Mouse (Mus musculus) bone marrow, adult 2 months (tissue): Measurements from ENCODE around the gene Numbl. TPM values are rescaled to one million over a fixed set of nuclear protein-coding genes. Genes with fewer than 3 reads are reported as not detected.

Source experiments
- H3K27ac ChIP-seq: fragments of 200-500 bp; 2 replicates; pipeline ENCODE4 v1.5.1; 2012; ENCODE audit warnings: low read depth, mild to moderate bottlenecking, control low read depth, inconsistent platforms, low read length; ENCODE audit not compliant: control insufficient read depth, poor library complexity, insufficient read depth
- H3K4me1 ChIP-seq: fragments of 200-500 bp; 2 replicates; pipeline ENCODE4 v1.6.1; 2011; ENCODE audit warnings: low read length; ENCODE audit not compliant: control insufficient read depth, insufficient read depth
- H3K4me3 ChIP-seq: fragments of 200-500 bp; replicated peaks from 2 replicates; pipeline ENCODE3; 2011; ENCODE audit warnings: mild to moderate bottlenecking, low read depth, low read length, control low read depth; ENCODE audit not compliant: control insufficient read depth
- CTCF ChIP-seq: fragments of 200-500 bp; IDR thresholded peaks from 2 replicates; pipeline ENCODE4 v1.5.1; 2011; ENCODE audit warnings: low read length, control low read depth; ENCODE audit not compliant: control insufficient read depth, insufficient read depth
- POLR2A ChIP-seq: fragments of 200-500 bp; IDR thresholded peaks from 2 replicates; pipeline ENCODE4 v1.6.1; 2011; ENCODE audit warnings: low read depth, mild to moderate bottlenecking, control low read depth, low read length, borderline replicate concordance; ENCODE audit not compliant: control insufficient read depth
- WGBS: fragments of 180-500 bp; shearing (Covaris S2); methylation state at CpG from one replicate; pipeline ENCODE4 v1.1.7; 2018; 5-methylcytosine and 5-hydroxymethylcytosine counted together
- polyA plus RNA-seq: library from polyadenylated mRNA; stranded (reverse); fragments of >200 nt; gene quantifications from 2 replicates; pipeline ENCODE4 v1.2.4, GENCODE M21; 2011; ENCODE audit warnings: low replicate concordance; ENCODE audit not compliant: missing spikeins, insufficient read depth, insufficient read length

Gene Numbl
- 2.4 and 3.2 TPM in 2 replicates for polyA plus RNA-seq

DNA sequence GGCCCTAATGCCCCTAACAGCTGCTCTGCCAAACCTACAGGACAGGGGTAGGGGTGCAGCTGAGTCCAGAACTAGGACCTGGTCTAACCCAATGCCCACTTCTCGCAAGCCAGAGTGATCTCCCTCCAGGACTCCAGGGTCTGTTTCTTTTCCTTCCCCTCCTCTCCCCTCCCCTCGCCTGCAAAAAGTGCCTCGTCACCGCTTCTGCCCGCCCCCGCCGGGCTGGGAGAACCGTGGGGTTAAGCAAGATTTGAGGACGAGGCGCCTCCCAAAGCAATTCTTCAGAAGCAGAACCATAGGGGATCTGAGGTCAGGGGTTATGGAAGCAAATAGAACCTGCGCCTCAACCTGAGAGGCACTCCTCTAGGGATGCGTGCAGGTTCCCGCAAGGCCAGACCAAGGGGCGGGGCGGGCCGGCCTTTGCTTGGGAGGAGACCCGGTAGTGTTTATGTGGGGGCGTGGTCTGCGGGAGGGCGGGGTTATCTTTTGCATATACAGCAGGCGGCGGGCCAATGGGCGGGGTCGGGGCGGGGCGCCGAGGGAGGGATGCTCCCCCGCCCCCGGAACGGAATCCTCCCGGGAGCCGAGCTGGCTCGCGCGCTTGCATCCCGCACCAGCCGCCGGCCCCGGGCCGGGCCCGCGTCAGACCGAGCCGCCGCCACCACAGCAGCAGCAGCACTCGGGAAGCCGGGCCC is at the start of gene Numbl:
TSS of gene Numbl (plus strand) at position 229 of the 695 bp plus-strand sequence.
- Histone ChIP-seq H3K4me1 (peaks cover 2% of the 10 kb centered on the region; the same call in 1 of the 2 replicates), H3K4me3 (peak within 1 kb of the TSS; percentile 81), H3K27ac (peak within 1 kb of the TSS; percentile 81)
- TF ChIP-seq POLR2A, result 0 out of 2 replicates have a peak, but pooled peaks have one; percentile 9
- no peak for TF ChIP-seq CTCF
- under 1% methylated on average over 47 of the region's 47 CpGs for WGBS

DNA sequence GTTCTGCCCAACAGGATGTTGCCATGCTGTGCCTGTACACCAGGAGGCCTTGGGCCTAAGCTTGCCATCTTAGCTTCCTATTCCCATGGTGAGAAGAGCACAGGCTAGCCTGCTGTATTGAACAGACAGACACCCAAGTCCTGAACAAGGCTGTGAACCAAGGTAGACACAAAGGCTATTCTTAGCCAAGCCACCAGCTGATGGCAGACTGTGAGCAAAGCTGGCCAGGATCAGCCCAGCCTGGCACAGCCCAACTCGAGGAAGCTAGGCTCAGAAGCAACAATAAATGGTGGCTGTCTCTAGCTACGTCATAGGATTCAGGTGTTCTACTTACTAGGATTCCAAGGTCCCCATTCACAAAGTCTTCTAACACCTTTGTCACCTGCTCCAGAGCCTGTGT is 45.6 kb upstream of the Numbl start:
- no peak overlapping the region for H3K4me3 ChIP-seq
- H3K27ac ChIP-seq, result no peak overlapping the region
- 70% methylated on average over 2 of the region's 2 CpGs for WGBS
- H3K4me1 ChIP-seq, result no peaks in the 10 kb centered on the region
- TF ChIP-seq CTCF, result no peak
- TF ChIP-seq POLR2A, result no peak

DNA sequence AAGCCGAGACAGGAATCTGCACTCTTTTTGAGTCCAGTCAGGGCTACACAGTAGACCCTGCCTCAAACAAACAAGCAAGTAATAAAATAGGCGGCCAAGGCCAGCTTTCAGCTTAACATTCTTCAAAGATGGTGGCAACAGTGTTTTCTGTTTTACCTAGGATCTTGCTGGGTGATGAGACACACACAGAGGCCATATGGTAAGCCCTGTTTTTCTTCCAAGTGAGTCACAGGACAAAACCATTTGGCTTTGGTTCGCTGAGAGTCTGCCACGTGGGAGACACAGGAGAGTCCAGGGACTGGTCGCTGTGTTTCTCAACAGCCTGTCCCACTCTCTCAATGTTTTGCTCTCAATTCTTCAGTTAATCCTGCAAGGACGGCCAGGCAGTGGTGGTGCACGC is 39.6 kb upstream of the Numbl start:
- no peak overlapping the region for H3K27ac ChIP-seq
- no peaks in the 10 kb centered on the region for H3K4me1 ChIP-seq
- TF ChIP-seq POLR2A (no peak), CTCF (no peak)
- 78% methylated on average over 7 of the region's 7 CpGs for WGBS
- H3K4me3 ChIP-seq, result no peak overlapping the region

DNA sequence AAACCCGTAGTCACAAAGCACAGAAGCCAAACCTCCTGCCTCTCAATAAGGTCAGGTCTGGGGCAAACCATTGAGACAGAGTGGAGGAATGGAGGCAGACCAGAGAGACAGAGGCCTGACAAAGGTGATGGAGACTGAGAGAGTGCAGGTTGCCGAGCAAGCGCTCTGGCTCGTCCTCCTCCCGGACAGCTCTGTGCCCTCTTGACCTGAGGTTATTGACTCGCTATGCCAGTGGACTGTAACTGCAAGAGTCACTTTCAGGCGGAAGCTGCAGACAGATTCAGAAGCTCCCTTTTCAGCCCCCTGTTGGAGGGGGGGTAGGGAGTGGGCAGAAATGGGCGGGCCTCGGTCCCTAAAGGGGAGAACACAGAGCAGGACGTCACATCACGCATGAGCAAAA is 38.3 kb upstream of the Numbl start:
- WGBS, result 89% methylated on average over 11 of the region's 11 CpGs
- Histone ChIP-seq H3K4me1 (peaks cover 3% of the 10 kb centered on the region; the same call in 1 of the 2 replicates), H3K27ac (no peak overlapping the region), H3K4me3 (no peak overlapping the region)
- TF ChIP-seq CTCF (no peak), POLR2A (no peak)

DNA sequence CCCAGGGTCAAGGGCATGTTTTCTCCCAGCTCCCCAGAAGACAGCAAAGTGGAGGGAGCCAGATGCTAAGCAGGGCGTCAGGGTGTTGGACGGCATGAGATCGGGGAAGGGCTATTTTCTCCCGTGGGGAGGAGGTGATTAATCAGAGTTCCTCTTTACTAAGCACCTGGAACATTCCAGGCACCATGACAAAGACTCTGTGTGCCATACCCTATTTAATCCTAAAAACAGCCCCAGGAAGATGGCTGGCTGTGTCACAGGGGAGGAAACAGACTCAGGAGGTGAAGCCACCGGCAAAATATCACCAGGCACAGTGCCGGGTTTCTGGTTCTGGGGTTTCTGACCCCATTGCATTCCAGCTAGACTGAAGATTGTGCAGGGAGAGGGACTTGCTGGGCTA is 36.3 kb upstream of the Numbl start:
- Histone ChIP-seq H3K4me3 (no peak overlapping the region), H3K4me1 (peaks cover 4% of the 10 kb centered on the region; the same call in 1 of the 2 replicates), H3K27ac (no peak overlapping the region)
- 73% methylated on average over 6 of the region's 6 CpGs for WGBS
- TF ChIP-seq CTCF (no peak), POLR2A (no peak)

DNA sequence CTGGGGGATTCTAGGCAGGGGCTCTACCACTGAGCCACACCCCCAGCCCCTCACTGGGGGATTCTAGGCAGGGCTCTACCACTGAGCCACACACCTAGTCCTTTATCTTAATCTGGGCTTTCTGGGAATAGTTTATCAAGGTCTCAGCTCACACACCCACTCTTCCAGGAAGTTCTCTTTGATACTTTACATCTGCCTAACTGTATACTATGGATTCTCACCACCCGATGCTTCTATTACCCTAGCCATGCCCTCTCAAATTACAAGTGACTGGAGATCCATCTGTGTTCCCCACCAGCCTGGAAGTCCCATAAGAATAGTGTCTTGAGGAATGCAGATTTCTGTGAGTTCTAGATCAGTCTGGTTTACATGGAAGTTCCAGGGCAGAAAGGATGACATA is 35.7 kb upstream of the Numbl start:
- TF ChIP-seq POLR2A (no peak), CTCF (no peak)
- Histone ChIP-seq H3K27ac (no peak overlapping the region), H3K4me3 (no peak overlapping the region), H3K4me1 (peaks cover 4% of the 10 kb centered on the region; the same call in 1 of the 2 replicates)
- WGBS, result 71% methylated on average over 1 of the region's 1 CpGs

DNA sequence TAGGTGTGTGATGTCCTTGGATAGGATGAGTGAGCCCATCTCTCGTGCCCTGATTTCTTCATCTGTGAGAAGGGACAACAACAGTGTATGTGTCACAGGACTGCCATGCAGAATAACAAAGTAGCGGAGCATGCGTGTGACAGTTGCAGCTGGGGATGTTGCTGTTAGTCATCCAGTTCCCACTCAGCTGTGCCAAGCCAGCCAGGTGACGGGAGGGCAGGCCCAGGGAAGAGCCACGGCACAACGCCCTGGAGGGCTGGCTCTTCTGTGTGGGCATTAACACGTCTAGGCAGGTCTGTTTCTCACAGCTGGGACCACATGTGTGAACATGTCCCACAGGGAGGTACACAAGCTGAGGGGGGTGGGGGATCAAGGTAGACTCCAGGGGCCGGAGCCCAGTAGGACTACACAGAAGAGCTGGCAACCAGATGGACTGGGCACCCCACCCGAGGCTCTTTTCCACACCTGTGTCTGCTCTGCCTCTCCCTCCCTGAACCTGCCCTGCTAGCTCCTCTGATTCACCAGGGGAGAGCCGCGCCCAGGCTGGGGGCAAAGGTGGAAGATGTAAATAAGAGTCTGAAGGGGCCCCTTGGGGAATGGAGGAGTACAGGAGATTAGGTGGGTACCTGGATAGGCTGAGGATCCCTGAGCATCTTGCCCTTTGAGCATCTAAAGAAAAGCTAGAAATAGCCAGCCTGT is 33.2 kb upstream of the Numbl start:
- Histone ChIP-seq H3K4me1 (peaks cover 4% of the 10 kb centered on the region; the same call in 1 of the 2 replicates), H3K27ac (no peak overlapping the region), H3K4me3 (no peak overlapping the region)
- TF ChIP-seq POLR2A (0 out of 2 replicates have a peak, but pooled peaks have one; percentile 19), CTCF (no peak)
- WGBS, result 85% methylated on average over 11 of the region's 11 CpGs

DNA sequence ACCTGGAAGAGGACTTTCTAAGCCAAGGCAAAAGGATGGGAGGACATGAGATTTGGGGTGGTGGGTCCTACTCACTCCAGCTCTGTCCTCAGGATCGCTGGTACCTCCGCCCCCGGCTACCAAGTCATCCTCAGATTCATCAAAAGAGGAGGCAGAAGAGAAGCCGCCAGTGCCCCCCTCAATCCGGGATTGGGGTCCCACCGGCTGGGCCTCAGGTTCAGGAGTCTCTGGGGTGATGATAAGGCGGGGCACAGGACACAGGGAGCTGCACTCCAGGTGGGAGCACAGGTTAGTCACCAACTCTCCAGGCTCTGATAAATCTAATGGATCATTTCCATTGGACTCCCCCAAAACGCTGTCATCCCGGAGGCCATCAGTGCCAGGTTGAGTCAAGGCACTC is 31.0 kb upstream of the Numbl start:
- 61% methylated on average over 9 of the region's 9 CpGs for WGBS
- peak overlapping the region; percentile 58 for H3K4me3 ChIP-seq
- no peak overlapping the region for H3K27ac ChIP-seq
- no peak for TF ChIP-seq CTCF
- TF ChIP-seq POLR2A, result no peak
- H3K4me1 ChIP-seq, result peaks cover 4% of the 10 kb centered on the region; the same call in 1 of the 2 replicates
